Mouse (Mus musculus) gastrocnemius, adult 18-20 months (tissue): Measurements from ENCODE around the gene Chsy1. TPM values are rescaled to one million over a fixed set of nuclear protein-coding genes. Genes with fewer than 3 reads are reported as not detected.

Experiments used
- DNase-seq: peaks from one replicate; pipeline ENCODE4 v3.0.0; 2021; ENCODE audit warnings: low spot score
- long read RNA-seq, 2 experiments: library from polyadenylated mRNA; stranded (forward); transcript quantifications; one replicate each; pipeline ENCODE4 v2.0.0; 2021
- total RNA-seq, 2 experiments: library from RNA; stranded (reverse); gene quantifications; 2 replicates each; pipeline ENCODE4 v1.2.3; 2021

Chsy1 gene
- total RNA-seq, result 1 to 10 TPM; 3.1 to 3.8 TPM
- long read RNA-seq, experiment 1, full-length matches to known transcripts, result 3 of 4 reads
- long read RNA-seq, experiment 1, partial matches to known transcripts, result 0 of 4 reads
- long read RNA-seq, experiment 1, other reads (novel, unspliced or antisense), result 1 of 4 reads
- long read RNA-seq, experiment 2, full-length matches to known transcripts, result 1 of 5 reads
- long read RNA-seq, experiment 2, partial matches to known transcripts, result 1 of 5 reads
- long read RNA-seq, experiment 2, other reads (novel, unspliced or antisense), result 3 of 5 reads

DNA sequence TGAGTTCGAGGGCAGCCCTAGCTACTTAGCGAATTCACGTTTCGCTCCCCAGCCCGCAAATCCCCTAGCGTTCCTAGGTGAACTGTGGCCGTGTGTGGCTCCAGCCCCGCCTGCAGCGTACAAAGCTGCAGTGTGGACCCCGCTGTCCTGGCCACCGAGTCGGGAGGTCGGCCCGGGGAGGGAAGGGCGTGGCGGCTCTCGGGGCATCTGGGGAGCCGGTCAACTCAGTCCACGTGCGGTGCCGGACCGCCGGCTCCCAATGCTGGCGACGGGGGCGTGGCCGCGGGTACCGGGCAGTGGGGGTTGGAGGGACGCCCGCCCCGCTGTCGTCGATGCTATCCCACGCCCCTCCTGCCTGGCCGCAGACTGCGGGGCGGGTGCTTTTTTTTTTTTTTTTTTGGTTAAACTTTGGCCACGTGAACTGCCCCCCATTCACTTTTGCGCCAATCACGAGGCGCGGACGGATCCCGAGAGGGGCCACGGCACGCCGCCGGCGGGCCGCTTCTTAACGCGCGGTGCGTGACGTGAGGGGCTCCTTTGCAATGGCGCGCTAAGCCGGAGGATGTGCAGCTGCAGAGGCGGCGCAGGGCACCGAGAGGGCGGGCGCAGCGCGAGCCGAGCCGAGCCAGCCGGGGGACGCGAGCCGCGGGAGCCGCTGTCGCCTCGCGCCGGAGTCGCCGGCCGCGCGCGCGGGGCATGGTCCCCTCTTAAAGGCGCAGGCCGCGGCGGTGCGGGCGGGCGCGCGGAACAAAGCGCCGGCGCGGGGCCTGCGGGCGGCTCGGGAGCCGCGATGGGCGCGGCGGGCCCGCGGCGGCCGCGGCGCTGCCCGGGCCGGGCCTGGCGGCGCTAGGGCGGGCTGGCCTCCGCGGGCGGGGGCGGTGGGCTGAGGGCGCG lies at the start of gene Chsy1:
Gene Chsy1 (plus strand): TSS at position 555 of the 894 bp plus-strand sequence.
- peak; percentile 83 for DNase-seq

DNA sequence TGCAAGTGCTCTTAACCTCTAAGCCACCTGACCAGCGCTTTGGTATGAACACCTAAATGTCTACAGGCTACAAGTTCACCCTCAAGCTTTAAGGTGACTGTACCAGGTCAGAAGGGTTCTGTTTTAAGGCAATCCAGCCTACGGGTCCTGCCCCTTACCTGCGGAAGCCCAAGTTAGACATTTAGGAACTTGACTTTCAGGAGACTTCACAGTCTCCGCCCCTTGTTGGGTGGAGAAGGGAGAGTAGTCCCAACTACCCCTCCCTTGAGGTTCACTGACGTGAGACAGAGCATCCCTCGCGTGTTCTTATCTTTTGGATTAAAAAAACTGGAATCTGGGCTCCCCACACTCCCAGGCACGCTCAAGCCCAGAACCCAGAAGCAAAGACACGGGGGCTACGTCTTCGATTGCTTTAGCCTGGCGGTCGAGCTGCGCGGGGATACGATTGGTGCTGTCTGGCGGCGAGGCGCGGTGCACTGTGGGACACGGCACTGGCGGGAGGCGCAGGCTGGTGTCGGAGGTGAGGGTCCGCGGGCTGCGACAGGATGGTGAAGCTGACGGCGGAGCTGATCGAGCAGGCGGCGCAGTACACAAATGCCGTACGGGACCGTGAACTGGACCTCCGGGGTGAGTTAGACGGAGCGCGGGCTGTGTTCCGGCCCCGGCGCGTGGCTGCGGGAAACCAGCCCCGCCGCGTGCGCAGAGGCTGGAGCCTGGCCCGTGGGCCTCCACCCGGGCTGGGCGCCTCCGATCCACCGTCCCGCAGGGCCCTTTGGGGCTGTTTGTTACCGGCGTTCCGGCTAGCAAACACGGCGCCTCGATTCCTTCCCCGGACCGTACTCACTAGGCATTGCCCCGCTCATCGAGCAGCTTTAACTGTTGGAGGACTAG lies 49.0 kb upstream of the Chsy1 start:
- peak; percentile 89 for DNase-seq

DNA sequence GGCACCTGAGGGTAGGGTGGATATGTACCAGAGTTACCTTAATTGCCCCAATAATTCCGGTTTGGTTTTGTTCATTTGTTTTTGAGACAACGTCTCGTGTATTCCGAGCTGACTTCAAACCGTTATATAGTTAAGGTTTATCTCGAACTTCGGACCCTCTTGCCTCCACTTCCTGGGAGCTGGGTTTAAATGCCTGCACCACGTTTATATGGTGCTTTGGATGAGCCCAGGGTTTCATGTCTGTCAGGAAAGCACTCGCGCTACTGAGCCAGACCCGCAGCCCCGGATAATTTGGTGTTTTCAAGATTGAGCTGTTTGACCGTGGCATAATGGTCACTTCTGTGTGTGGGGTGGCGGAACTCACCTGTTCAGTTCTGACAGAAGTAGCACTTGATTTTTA lies 48.3 kb upstream of the Chsy1 start:
- DNase-seq, result no peak

DNA sequence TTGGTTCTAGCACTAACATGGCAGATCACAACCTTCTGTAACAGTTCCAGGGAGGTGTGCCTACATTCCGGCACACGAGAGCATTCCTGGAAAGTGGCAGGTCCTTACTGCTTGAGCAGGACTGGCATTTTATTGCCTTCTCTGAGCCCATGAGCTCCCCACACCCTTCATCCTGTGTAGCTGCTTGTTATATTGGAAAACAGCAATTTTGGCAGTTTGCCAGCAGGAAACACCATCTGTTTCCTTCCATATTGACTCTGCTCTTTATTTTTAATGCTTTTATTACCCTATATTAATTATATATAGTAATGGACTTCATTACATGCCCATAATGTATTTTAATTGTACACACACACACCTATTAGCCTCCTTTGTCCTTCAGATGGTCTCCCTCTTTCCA lies 32.9 kb upstream of the Chsy1 start:
- no peak for DNase-seq

DNA sequence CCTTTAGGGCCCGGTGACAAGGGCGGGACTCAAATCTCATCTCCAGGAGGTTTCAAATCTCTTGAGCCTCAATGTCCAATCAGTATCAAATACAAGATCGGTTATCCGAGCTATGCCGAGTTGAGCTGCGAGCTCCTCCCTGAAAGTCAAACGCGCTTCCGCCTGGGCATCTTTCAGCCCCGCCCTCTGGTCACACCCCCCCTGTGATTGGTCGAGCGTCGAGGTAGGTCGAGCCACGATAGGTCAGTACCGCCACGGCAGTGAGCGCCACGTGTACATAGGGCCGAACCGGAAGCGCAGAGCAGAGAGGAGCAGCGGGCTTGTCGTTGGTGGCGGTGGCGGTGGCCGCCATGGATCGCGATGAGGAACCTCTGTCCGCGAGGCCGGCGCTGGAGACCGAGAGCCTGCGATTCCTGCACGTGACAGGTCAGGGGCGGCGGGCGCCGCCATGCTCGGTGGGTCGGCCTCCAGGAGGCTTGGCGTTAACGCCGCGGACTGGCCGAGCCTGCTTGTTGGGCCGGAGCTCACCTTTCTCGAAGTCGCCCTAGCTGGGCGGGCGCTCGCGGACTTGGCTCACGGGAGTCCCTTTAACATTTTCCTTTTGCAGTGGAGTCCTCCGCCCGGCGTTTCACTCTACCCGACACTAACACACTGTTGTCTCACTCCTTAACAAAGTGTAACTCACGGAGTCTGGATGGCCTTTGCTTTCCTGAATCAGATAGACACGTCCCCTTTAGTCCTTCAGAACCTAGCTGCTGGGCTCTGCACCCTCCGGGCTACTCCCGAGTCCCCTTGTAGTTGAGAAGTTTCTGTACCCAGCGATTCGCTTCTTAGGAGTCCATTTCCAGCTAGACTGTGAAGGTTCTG lies 29.7 kb upstream of the Chsy1 start, which contains the start of gene Selenos:
Gene Selenos (plus strand): TSS at position 286 of the 867 bp plus-strand sequence.
- peak; percentile 97 for DNase-seq

DNA sequence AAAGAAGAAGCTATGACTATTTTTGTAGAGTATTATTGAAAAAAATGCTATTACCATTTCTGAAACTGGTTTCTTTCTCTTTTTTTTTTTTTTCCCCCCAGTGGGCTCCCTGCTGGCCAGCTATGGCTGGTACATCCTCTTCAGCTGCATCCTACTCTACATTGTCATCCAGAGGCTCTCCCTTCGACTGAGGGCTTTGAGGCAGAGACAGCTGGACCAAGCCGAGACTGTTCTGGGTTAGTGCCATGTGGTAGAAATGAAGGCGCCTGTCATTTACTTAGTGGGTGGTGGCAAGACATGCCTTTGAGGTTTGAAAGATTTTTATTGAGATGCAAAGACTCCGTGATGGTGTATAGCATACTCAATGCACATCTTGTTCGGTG lies 29.1 kb upstream of the Chsy1 start:
- DNase-seq, result no peak

DNA sequence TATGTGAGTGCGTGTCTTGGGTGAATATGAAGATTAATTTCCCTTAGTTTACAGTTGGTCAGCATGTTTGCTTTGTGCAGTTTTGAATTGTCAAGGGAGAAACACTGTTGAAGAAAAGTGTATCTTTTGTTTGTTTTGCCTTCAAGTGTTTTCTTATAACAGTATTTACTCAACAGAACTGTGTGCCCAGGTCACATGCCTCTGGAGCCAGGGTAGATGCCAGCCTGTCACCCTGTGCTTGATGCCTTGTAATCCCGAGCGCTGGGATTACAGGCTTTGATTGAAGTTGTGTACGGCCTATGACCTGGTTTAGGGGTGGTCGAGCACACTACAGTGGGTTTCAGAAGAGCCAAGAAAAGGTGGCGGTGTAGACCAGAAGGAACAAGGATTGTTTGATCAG lies 25.6 kb upstream of the Chsy1 start:
- DNase-seq, result no peak

DNA sequence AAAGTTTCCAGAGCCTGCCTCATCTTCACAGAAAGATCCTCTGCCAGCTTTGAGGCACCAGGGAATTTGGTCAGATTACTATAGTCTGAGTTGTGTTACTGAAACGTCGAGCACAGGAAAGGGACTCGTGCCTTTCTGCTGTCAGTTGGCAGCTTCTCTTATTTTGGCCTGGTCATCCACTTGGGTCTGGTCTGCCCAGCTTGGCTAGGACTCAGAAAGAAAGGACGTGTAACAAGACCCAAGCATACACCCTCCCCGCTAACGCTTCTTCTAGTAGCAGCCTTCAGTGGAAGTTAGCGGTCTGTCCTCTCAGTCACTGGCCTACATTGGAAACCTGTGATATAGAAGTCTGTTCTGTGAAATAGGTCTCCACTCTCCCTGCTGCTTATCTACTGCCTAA lies 24.8 kb upstream of the Chsy1 start:
- DNase-seq, result peak; percentile 70

DNA sequence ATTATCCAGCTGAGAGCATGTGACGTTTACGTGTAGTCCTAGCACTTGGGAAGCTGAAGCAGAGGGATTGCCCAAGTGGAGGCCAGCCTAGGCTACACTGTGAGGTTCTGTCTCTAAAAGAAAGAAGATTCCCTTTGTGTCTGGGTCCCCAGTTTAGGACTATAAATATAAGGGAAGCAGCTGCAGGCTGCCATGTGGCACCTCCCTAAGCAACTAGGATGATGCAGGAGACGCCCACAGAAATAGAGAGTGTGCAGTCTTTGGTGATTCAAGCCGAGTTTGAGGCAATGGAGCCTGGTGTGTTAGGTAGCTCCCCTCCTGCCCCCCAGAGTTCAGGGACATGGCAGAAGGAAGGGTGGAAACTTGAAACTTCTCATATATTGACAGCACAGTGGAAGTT lies 21.7 kb upstream of the Chsy1 start:
- no peak for DNase-seq

DNA sequence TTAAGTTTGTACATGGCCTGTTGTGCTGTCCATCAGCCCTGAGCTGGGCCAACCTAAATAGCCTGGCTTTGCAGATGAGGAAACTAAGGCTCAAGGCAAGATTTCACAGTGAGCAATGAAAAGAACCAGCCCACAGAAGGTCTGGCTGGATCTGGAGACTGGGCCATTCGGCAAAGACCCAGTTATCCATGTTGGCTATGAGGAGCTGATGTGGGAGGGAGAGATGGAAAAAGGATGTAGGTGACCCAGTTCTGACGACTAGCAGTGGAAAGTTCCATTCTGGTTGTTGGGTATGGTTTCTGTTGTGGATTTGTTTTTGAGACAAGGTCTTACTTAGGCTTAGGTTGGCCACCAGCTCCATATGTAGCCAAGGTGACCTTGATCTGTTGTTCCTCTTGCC lies 21.2 kb upstream of the Chsy1 start:
- no peak for DNase-seq

DNA sequence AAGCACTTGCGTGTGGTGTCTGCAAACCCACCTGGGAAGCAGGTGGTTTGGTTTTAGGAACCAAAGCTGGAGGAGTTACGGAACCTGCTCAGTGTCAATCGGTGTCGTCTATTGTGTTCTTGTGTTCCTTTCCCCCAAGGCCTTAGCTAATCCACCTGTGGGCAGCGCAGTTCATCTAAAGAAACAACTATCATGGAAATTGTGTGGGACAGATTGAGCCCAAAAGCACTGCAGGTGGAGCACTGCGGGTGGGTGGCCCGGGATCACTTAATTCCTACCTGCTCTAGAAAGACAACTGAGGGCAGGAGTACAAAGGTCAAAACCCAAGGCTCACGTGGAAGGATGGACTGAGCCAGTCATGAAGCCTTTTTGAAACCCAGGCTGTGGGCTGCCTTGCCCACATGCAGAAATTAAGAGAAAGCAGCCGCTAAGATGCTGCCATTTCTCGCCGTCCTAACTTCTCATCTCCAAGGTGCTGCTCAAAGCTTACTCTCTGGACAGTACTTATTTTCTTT lies 18.6 kb upstream of the Chsy1 start:
- no peak for DNase-seq

DNA sequence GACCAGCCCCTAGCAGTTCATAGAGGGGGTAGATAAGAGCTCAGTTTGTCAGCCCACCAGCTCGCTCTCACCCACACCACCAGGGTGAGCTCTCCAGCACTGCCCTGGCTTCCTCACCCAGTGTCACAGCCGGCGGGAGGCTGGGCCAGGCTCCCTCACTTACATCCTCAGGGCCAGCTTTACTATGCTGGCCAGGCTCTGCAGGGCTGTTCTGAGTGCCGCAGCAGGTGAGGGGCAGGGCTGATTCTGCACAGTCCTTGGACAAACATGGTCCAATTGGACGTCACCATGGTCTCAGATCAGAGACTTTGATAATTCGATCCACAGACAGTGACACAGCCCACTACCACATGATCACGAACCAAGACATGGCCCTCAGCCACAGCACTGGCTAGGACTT lies 17.8 kb upstream of the Chsy1 start:
- DNase-seq, result no peak

DNA sequence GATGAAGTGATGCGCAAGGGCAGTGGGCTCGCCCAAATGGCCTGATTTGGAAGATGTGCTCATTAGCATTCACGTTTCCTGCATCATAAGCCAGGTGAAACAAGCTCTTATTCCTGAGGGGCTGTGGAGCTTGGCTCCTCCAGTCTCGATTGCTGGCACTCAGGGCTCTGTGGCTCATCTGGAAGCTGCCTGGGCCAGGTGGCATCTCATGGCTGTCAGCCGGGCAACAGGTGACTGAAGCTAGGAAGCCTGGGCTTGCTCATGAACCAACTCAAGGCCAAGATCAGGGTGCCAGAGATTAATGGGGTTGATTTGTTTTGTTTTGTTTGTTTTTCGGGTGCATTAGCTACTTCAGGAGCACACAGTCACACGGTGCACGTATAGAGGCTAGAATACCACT lies 16.7 kb upstream of the Chsy1 start:
- no peak for DNase-seq

DNA sequence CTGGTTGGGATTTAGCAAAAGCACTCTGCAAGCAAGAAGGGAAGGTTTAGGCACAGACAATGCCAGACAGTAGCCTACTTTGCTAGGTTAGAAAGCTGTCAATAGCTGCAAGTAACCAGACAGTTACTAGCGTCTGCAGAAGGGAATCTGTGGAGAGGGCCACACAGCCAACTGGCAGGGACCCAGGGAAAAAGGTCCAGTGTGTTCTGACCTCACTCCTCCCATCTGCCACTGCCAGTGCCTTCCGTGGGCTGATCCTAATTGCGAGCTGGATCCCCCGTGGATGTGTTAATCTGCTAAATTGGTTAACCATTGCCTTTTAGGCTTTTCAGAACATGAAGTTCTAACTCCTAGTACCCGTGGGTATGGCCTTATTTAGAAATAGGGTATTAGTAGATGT lies 15.2 kb upstream of the Chsy1 start:
- DNase-seq, result peak; percentile 57

DNA sequence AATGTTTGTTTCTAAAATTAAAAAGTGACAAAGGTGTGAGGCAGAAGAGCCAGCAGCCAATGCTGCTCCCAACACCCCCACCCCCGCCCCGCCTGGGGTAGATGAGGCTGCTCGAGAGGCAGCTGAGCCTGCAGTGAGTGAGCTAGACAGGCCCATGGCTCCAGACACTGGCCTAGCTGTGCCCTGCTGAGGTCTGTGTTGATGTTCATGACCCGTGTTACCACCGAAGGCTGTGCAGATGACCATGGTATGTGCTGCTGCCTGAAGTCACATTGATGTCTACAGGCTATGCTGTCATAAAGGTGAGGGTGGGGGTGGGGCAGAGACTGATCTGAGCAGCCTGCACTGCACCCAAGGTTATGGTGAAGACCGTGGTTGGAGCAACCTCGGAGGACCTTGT lies 10.5 kb upstream of the Chsy1 start:
- no peak for DNase-seq

DNA sequence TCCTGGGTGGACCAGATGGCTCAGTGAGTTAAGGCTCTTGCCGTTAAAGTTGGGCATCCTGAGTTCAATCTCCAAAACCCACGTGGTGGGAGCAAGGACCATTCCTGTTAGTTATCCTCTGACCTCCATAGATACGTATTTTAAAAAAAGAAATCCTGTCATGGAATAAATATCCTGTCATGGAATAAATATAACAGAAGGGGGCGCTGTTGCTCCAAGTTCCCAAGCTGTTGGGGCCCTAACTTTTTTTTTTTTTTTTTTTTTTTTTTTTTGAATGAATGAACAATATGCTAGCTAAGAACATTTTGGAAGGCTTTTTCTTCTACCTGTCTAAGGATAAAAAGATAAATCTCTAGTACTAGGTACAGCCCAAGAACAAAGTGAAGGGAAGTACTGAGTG lies 7.4 kb upstream of the Chsy1 start:
- DNase-seq, result peak; percentile 57

DNA sequence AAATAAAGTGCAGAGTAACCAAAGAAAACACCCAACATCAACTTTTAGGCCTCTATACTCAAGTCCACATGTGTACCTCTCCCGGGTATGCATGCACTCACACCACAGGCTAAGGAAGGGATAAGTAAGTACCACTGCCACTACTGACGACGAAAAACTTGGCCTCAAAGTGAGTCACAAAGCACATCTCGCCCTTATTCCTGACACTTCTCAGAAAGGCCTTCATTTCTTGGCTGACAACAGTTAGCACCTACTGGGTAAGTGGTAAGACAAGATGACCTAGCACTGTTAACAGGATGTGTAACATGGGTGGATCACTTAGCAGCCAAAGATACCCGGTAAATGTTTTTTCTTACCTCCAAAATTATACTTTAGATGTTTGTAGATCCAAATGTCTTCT lies 4.8 kb upstream of the Chsy1 start:
- DNase-seq, result no peak

DNA sequence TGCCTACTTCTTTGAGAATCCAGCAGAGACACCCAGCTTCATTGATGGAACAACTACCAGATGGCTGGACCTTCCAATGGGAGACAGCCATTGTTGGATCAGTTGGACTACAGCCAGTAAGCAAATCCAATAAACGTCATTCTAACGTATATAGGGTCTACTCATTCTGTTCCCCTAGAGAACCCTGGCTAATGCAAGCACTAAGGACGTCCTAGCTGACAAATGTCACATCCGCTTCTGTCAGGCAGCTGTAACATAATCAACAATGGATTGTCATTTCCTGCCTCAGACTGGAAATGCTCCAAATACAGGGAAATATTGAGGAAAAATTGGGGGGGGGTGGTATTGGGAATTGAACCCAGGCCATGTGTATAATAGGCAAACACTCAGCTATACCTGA lies 3.5 kb upstream of the Chsy1 start:
- no peak for DNase-seq

DNA sequence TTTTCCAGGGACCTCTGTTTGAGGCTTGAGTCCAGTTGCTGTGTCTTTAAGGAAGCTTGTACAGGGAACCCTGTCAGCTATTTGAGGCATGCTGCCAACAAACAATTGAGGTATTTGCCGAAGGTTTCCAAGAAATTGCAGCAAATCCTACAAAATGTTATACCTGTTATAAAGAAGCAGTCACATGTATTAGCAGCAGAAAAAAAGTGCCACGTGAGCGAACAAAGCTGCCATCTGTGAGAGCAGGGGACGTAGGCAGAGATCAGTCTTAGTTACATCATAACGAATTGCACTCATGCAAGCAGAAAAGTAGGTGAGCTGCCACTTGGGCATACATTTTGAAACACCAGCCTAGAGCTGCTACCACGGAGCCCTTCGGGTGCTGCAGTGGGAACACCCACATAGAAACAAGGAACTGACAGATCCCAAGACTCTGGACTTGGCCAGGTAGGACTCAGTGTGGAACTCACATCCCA lies 2.7 kb upstream of the Chsy1 start:
- DNase-seq, result no peak

DNA sequence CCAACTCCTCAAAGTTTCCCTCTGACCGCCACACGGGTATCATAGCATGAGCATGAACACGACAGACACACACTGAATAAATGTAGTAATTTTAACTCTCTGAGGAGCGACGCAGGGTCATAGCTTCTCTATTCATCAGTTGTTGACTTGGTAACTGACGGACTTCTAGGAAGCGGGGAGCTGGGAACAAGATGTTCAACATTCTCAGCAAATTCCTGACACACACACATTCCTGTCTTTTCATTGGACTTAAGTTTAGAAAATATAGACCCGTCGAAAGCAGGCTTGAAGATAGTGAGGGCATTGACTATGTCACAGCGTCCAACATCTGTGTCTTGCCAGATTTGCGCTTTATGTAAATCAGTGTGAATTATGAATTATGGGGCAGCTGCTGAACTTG lies 2.1 kb upstream of the Chsy1 start:
- no peak for DNase-seq

DNA sequence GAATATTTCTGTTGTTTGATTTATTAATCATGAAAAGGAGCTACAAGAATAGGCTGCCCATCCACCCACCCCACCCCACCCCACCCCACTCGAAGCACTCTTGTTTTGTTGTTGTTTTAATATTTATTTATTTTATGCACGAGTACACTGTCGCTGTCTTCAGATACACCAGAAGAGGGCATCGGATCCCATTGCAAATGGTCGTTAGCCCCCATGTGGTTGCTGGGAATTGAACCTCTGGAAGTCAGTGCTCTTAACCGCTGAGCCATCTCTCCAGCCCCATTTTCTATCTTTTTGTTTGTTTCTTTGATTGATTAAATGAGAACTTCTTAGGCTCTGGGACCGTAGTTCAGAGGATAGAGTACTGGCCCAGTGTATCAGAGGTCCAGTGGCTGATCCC lies 1.4 kb upstream of the Chsy1 start:
- DNase-seq, result no peak
